Mouse (Mus musculus): Measurements from ENCODE around the gene Pdlim5. TPM values are rescaled to one million over a fixed set of nuclear protein-coding genes. Genes with fewer than 3 reads are reported as not detected.
"Not testable (repeated sequence)": the region's sequence is repeated elsewhere in the genome, so short reads cannot be mapped to it uniquely, and the experiment has no call there.

The Pdlim5 gene
- 192 and 292 TPM in 2 replicates for polyA plus RNA-seq (2011; ENCODE audit: insufficient read length, low read depth, missing spikeins)

- Histone ChIP-seq H3K4me3 (ENCODE audit: insufficient read depth, low read length) (peak within 1 kb of the TSS; percentile 81), H3K4me1 (ENCODE audit: control insufficient read depth, insufficient read depth, low read length) (no peaks in the 10 kb centered on the region; the same call in 1 of the 2 replicates), H3K27ac (ENCODE audit: insufficient read depth, low read length) (peak within 1 kb of the TSS; percentile 87)
- no peak for TF ChIP-seq CTCF (IDR thresholded peaks at IDR 0.05; ENCODE audit: borderline replicate concordance, insufficient read depth, low read length)
- peak; percentile 99 for TF ChIP-seq POLR2A (IDR thresholded peaks at IDR 0.05; ENCODE audit: low read depth, low read length)
These were observed at the start of gene Pdlim5 for GRCm38 (mm10) chr3:142395520-142396193. Pdlim5 (minus strand) TSS chr3:142395696.

- TF ChIP-seq POLR2A (IDR thresholded peaks at IDR 0.05; ENCODE audit: low read depth, low read length) = no peak
- no peak for TF ChIP-seq CTCF (IDR thresholded peaks at IDR 0.05; ENCODE audit: borderline replicate concordance, insufficient read depth, low read length)
These were observed 48.2 kb upstream of the Pdlim5 start for GRCm38 (mm10) chr3:142443710-142444043.

GRCm38 (mm10) chr3:142443006-142443709 lies 47.7 kb upstream of the Pdlim5 start:
- Histone ChIP-seq H3K27ac (ENCODE audit: insufficient read depth, low read length) (no peak overlapping the region), H3K4me3 (ENCODE audit: insufficient read depth, low read length) (no peak overlapping the region), H3K4me1 (ENCODE audit: control insufficient read depth, insufficient read depth, low read length) (peaks cover 8% of the 10 kb centered on the region)
- TF ChIP-seq POLR2A (IDR thresholded peaks at IDR 0.05; ENCODE audit: low read depth, low read length) (no peak), CTCF (IDR thresholded peaks at IDR 0.05; ENCODE audit: borderline replicate concordance, insufficient read depth, low read length) (peak; percentile 71; the same call in 1 of the 2 replicates)

More at GRCm38 (mm10) chr3:142443710-142444043, 48.2 kb upstream of the Pdlim5 start:
- no peak overlapping the region for H3K4me3 ChIP-seq (ENCODE audit: insufficient read depth, low read length)
- H3K27ac ChIP-seq (ENCODE audit: insufficient read depth, low read length) = no peak overlapping the region
- H3K4me1 ChIP-seq (ENCODE audit: control insufficient read depth, insufficient read depth, low read length) = peaks cover 4% of the 10 kb centered on the region

- no peak overlapping the region for H3K27ac ChIP-seq (ENCODE audit: insufficient read depth, low read length)
- H3K4me1 ChIP-seq (ENCODE audit: control insufficient read depth, insufficient read depth, low read length) = peaks cover 10% of the 10 kb centered on the region
- TF ChIP-seq CTCF (IDR thresholded peaks at IDR 0.05; ENCODE audit: borderline replicate concordance, insufficient read depth, low read length) = no peak
- TF ChIP-seq POLR2A (IDR thresholded peaks at IDR 0.05; ENCODE audit: low read depth, low read length) = no peak
- H3K4me3 ChIP-seq (ENCODE audit: insufficient read depth, low read length) = no peak overlapping the region
These were observed 46.7 kb upstream of the Pdlim5 start for GRCm38 (mm10) chr3:142442161-142442560.

GRCm38 (mm10) chr3:142441142-142441541 lies 45.6 kb upstream of the Pdlim5 start:
- Histone ChIP-seq H3K4me1 (ENCODE audit: control insufficient read depth, insufficient read depth, low read length) (peaks cover 10% of the 10 kb centered on the region), H3K27ac (ENCODE audit: insufficient read depth, low read length) (no peak overlapping the region), H3K4me3 (ENCODE audit: insufficient read depth, low read length) (no peak overlapping the region)
- no peak for TF ChIP-seq CTCF (IDR thresholded peaks at IDR 0.05; ENCODE audit: borderline replicate concordance, insufficient read depth, low read length)
- TF ChIP-seq POLR2A (IDR thresholded peaks at IDR 0.05; ENCODE audit: low read depth, low read length) = no peak

- Histone ChIP-seq H3K27ac (ENCODE audit: insufficient read depth, low read length) (peak overlapping the region; percentile 97), H3K4me3 (ENCODE audit: insufficient read depth, low read length) (no peak overlapping the region), H3K4me1 (ENCODE audit: control insufficient read depth, insufficient read depth, low read length) (peaks cover 10% of the 10 kb centered on the region)
- TF ChIP-seq POLR2A (IDR thresholded peaks at IDR 0.05; ENCODE audit: low read depth, low read length) (no peak), CTCF (IDR thresholded peaks at IDR 0.05; ENCODE audit: borderline replicate concordance, insufficient read depth, low read length) (no peak)
These were observed 44.7 kb upstream of the Pdlim5 start for GRCm38 (mm10) chr3:142440191-142440590.

GRCm38 (mm10) chr3:142439591-142440093 lies 44.1 kb upstream of the Pdlim5 start:
- no peak overlapping the region for H3K4me3 ChIP-seq (ENCODE audit: insufficient read depth, low read length)
- H3K4me1 ChIP-seq (ENCODE audit: control insufficient read depth, insufficient read depth, low read length) = peaks cover 10% of the 10 kb centered on the region
- TF ChIP-seq POLR2A (IDR thresholded peaks at IDR 0.05; ENCODE audit: low read depth, low read length) = no peak
- no peak for TF ChIP-seq CTCF (IDR thresholded peaks at IDR 0.05; ENCODE audit: borderline replicate concordance, insufficient read depth, low read length)
- H3K27ac ChIP-seq (ENCODE audit: insufficient read depth, low read length) = peak overlapping the region; percentile 97

- Histone ChIP-seq H3K27ac (ENCODE audit: insufficient read depth, low read length) (peak overlapping the region; percentile 44; the same call in 1 of the 2 replicates), H3K4me1 (ENCODE audit: control insufficient read depth, insufficient read depth, low read length) (peaks cover 10% of the 10 kb centered on the region)
- not testable (repeated sequence) for H3K4me3 ChIP-seq (ENCODE audit: insufficient read depth, low read length)
These were observed 43.1 kb upstream of the Pdlim5 start for GRCm38 (mm10) chr3:142438630-142439029.

GRCm38 (mm10) chr3:142436824-142437223 lies 41.3 kb upstream of the Pdlim5 start:
- TF ChIP-seq CTCF (IDR thresholded peaks at IDR 0.05; ENCODE audit: borderline replicate concordance, insufficient read depth, low read length) (no peak), POLR2A (IDR thresholded peaks at IDR 0.05; ENCODE audit: low read depth, low read length) (no peak)
- Histone ChIP-seq H3K27ac (ENCODE audit: insufficient read depth, low read length) (no peak overlapping the region), H3K4me3 (ENCODE audit: insufficient read depth, low read length) (no peak overlapping the region), H3K4me1 (ENCODE audit: control insufficient read depth, insufficient read depth, low read length) (peaks cover 9% of the 10 kb centered on the region)

- Histone ChIP-seq H3K27ac (ENCODE audit: insufficient read depth, low read length) (no peak overlapping the region), H3K4me1 (ENCODE audit: control insufficient read depth, insufficient read depth, low read length) (peaks cover 9% of the 10 kb centered on the region), H3K4me3 (ENCODE audit: insufficient read depth, low read length) (no peak overlapping the region)
- TF ChIP-seq CTCF (IDR thresholded peaks at IDR 0.05; ENCODE audit: borderline replicate concordance, insufficient read depth, low read length) (no peak), POLR2A (IDR thresholded peaks at IDR 0.05; ENCODE audit: low read depth, low read length) (no peak)
These were observed 40.7 kb upstream of the Pdlim5 start for GRCm38 (mm10) chr3:142436212-142436611.

All from embryonic fibroblast, embryonic 13.5 days (primary cell).